Mouse (Mus musculus): ENCODE measurements around the gene Foxi2. TPM values are rescaled to one million over a fixed set of nuclear protein-coding genes. Genes with fewer than 3 reads are reported as not detected.

The Foxi2 gene
- total and polyA plus RNA-seq, 2 experiments, result not detected

DNA sequence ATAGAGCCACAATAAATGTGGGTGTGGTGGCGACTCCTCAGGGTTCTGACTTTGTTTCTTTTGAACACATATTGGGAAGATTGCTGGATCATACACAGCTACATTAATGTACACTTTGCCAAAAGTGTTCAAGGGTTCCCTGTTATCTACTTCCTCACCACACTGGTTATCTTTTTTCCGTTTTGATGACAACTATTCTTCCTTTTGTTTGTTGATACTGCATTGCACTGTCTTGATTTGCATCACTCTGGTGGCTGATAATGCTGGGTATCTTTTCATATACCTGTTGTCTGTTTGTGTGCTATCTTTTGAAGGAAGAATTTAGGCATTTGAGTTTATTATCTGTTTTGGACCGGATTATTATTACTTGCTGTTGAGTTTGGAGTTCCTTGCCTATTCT, 3.3 kb upstream of the Foxi2 start:
- 54% methylated on average over 3 of the region's 3 CpGs for WGBS
- Histone ChIP-seq H3K36me3 (ENCODE audit: control insufficient read depth, insufficient read depth, low read length) (no peaks in the 10 kb centered on the region), H3K27ac (replicated peaks; ENCODE audit: insufficient read depth, low read depth, low read length) (no peak overlapping the region), H3K9ac (ENCODE audit: low read depth, low read length) (no peak overlapping the region), H3K79me2 (ENCODE audit: control insufficient read depth, insufficient read depth, low read length) (no peaks in the 10 kb centered on the region), H3K4me1 (ENCODE audit: control insufficient read depth, insufficient read depth, low read length) (no peaks in the 10 kb centered on the region), H3K27me3 (ENCODE audit: control insufficient read depth, insufficient read depth, low read length) (peaks cover 6% of the 10 kb centered on the region), H3K4me3 (ENCODE audit: insufficient read depth, low read depth, low read length) (no peak overlapping the region)
- no peak for TF ChIP-seq POLR2A (IDR thresholded peaks at IDR 0.05; ENCODE audit: extremely low read depth, insufficient read depth, low read length)
- TF ChIP-seq CTCF (IDR thresholded peaks at IDR 0.05; ENCODE audit: low read depth, low read length), result no peak
- no peak for DNase-seq (ENCODE audit: extremely low read depth, low read depth, low spot score)

DNA sequence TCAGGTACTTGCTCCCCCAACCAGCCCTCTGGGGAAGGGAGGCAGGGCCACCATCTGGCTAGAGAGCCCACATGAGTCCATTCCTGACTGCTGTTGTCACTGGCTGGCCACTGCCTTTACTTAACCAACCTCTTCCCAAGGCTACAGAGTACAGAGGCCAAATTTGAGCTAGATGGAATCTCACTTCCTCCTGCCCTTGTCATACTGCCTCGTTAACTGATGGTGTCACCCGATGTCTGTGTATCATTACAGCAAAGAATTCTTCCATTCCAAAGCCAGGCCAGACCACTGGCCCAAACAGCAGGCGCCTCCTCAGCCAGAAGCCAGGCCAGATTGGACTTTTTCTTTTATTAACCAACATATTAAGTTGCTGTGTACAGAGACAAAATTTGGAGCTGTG, 1.6 kb upstream of the Foxi2 start:
- H3K27ac ChIP-seq (replicated peaks; ENCODE audit: insufficient read depth, low read depth, low read length), result no peak overlapping the region
- DNase-seq (ENCODE audit: extremely low read depth, low read depth, low spot score), result no peak
- WGBS, result 66% methylated on average over 3 of the region's 3 CpGs
- H3K79me2 ChIP-seq (ENCODE audit: control insufficient read depth, insufficient read depth, low read length), result no peaks in the 10 kb centered on the region
- no peak overlapping the region for H3K9ac ChIP-seq (ENCODE audit: low read depth, low read length)
- no peak overlapping the region for H3K4me3 ChIP-seq (ENCODE audit: insufficient read depth, low read depth, low read length)
- no peaks in the 10 kb centered on the region for H3K4me1 ChIP-seq (ENCODE audit: control insufficient read depth, insufficient read depth, low read length)
- TF ChIP-seq POLR2A (IDR thresholded peaks at IDR 0.05; ENCODE audit: extremely low read depth, insufficient read depth, low read length) (no peak), CTCF (IDR thresholded peaks at IDR 0.05; ENCODE audit: low read depth, low read length) (no peak)
- peaks cover 6% of the 10 kb centered on the region for H3K27me3 ChIP-seq (ENCODE audit: control insufficient read depth, insufficient read depth, low read length)
- H3K36me3 ChIP-seq (ENCODE audit: control insufficient read depth, insufficient read depth, low read length), result no peaks in the 10 kb centered on the region

- H3K9ac ChIP-seq (ENCODE audit: low read depth, low read length), result no peak overlapping the region
- H3K27ac ChIP-seq (replicated peaks; ENCODE audit: insufficient read depth, low read depth, low read length), result no peak overlapping the region
- WGBS, result 48% methylated on average over 6 of the region's 6 CpGs
- no peak overlapping the region for H3K4me3 ChIP-seq (ENCODE audit: insufficient read depth, low read depth, low read length)
- no peak for TF ChIP-seq POLR2A (IDR thresholded peaks at IDR 0.05; ENCODE audit: extremely low read depth, insufficient read depth, low read length)
- no peak for TF ChIP-seq CTCF (IDR thresholded peaks at IDR 0.05; ENCODE audit: low read depth, low read length)
- peaks cover 6% of the 10 kb centered on the region for H3K27me3 ChIP-seq (ENCODE audit: control insufficient read depth, insufficient read depth, low read length)
- no peak for DNase-seq (ENCODE audit: extremely low read depth, low read depth, low spot score)
- no peaks in the 10 kb centered on the region for H3K4me1 ChIP-seq (ENCODE audit: control insufficient read depth, insufficient read depth, low read length)
- H3K79me2 ChIP-seq (ENCODE audit: control insufficient read depth, insufficient read depth, low read length), result no peaks in the 10 kb centered on the region
- H3K36me3 ChIP-seq (ENCODE audit: control insufficient read depth, insufficient read depth, low read length), result no peaks in the 10 kb centered on the region
Measured at GRCm38 (mm10) chr7:135412357-135412756, 2.2 kb downstream of the Foxi2 start.

DNA sequence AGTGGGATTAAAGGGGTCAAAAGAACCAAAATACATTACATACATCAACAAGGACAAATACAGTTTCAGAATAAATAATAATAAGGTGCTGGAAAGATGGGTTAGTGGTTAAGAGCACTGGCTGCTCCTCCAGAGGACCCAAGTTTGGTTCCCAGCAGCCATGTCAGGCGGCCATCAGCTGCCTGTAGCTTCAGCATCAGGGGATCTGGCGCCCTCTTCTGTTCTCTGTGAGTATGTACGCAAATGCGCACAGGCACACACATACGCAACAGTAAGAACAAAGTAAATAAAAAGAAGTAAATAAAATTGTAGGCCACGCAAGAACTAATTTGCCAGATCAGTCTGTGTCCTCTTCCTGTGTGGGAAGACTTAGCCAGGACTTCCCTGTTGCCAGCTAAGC, 18.7 kb downstream of the Foxi2 start:
- no peaks in the 10 kb centered on the region for H3K27me3 ChIP-seq (ENCODE audit: control insufficient read depth, insufficient read depth, low read length)
- DNase-seq (ENCODE audit: extremely low read depth, low read depth, low spot score), result no peak
- no peak overlapping the region for H3K4me3 ChIP-seq (ENCODE audit: insufficient read depth, low read depth, low read length)
- H3K9ac ChIP-seq (ENCODE audit: low read depth, low read length), result no peak overlapping the region
- no peaks in the 10 kb centered on the region for H3K4me1 ChIP-seq (ENCODE audit: control insufficient read depth, insufficient read depth, low read length)
- H3K36me3 ChIP-seq (ENCODE audit: control insufficient read depth, insufficient read depth, low read length), result no peaks in the 10 kb centered on the region
- WGBS, result 90% methylated on average over 6 of the region's 6 CpGs
- H3K79me2 ChIP-seq (ENCODE audit: control insufficient read depth, insufficient read depth, low read length), result no peaks in the 10 kb centered on the region
- no peak overlapping the region for H3K27ac ChIP-seq (replicated peaks; ENCODE audit: insufficient read depth, low read depth, low read length)
- TF ChIP-seq POLR2A (IDR thresholded peaks at IDR 0.05; ENCODE audit: extremely low read depth, insufficient read depth, low read length) (no peak), CTCF (IDR thresholded peaks at IDR 0.05; ENCODE audit: low read depth, low read length) (peak; percentile 5; the same call in 1 of the 2 replicates)

DNA sequence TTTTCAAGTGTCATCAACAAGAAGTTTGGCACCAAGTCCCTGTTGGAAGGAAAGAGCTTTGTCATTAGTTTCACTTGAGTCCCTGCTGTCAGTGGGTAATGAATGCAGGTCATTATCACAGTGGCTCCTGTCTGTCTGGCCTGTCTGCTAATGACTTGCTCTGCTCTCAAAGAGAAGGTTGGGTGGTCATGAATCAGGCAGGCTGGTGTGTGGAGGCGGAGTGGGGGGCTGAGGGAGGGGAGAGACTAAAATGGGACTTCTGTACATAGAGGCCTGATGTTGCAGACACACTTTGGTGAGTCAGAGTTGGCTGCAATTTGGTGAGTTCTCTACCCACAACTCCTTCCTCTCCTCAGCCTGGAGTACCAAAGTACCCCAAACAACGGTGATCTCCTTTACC, 20.8 kb downstream of the Foxi2 start:
- Histone ChIP-seq H3K4me3 (ENCODE audit: insufficient read depth, low read depth, low read length) (no peak overlapping the region), H3K27me3 (ENCODE audit: control insufficient read depth, insufficient read depth, low read length) (no peaks in the 10 kb centered on the region), H3K79me2 (ENCODE audit: control insufficient read depth, insufficient read depth, low read length) (no peaks in the 10 kb centered on the region), H3K9ac (ENCODE audit: low read depth, low read length) (no peak overlapping the region), H3K36me3 (ENCODE audit: control insufficient read depth, insufficient read depth, low read length) (no peaks in the 10 kb centered on the region), H3K27ac (replicated peaks; ENCODE audit: insufficient read depth, low read depth, low read length) (no peak overlapping the region), H3K4me1 (ENCODE audit: control insufficient read depth, insufficient read depth, low read length) (no peaks in the 10 kb centered on the region)
- no peak for DNase-seq (ENCODE audit: extremely low read depth, low read depth, low spot score)
- 82% methylated on average over 2 of the region's 2 CpGs for WGBS
- no peak for TF ChIP-seq POLR2A (IDR thresholded peaks at IDR 0.05; ENCODE audit: extremely low read depth, insufficient read depth, low read length)
- no peak for TF ChIP-seq CTCF (IDR thresholded peaks at IDR 0.05; ENCODE audit: low read depth, low read length)

GRCm38 (mm10) chr7:135443903-135444302, 33.8 kb downstream of the Foxi2 start:
- no peaks in the 10 kb centered on the region for H3K27me3 ChIP-seq (ENCODE audit: control insufficient read depth, insufficient read depth, low read length)
- no peak overlapping the region for H3K27ac ChIP-seq (replicated peaks; ENCODE audit: insufficient read depth, low read depth, low read length)
- 61% methylated on average over 4 of the region's 4 CpGs for WGBS
- TF ChIP-seq POLR2A (IDR thresholded peaks at IDR 0.05; ENCODE audit: extremely low read depth, insufficient read depth, low read length) (no peak), CTCF (IDR thresholded peaks at IDR 0.05; ENCODE audit: low read depth, low read length) (no peak)
- H3K79me2 ChIP-seq (ENCODE audit: control insufficient read depth, insufficient read depth, low read length), result no peaks in the 10 kb centered on the region
- H3K4me3 ChIP-seq (ENCODE audit: insufficient read depth, low read depth, low read length), result no peak overlapping the region
- no peaks in the 10 kb centered on the region for H3K36me3 ChIP-seq (ENCODE audit: control insufficient read depth, insufficient read depth, low read length)
- DNase-seq (ENCODE audit: extremely low read depth, low read depth, low spot score), result no peak
- H3K9ac ChIP-seq (ENCODE audit: low read depth, low read length), result no peak overlapping the region
- H3K4me1 ChIP-seq (ENCODE audit: control insufficient read depth, insufficient read depth, low read length), result no peaks in the 10 kb centered on the region

Data from liver, adult 2 months (tissue).